ENCODE assay signal across 10 mouse cellular contexts in the genomic region with DNA sequence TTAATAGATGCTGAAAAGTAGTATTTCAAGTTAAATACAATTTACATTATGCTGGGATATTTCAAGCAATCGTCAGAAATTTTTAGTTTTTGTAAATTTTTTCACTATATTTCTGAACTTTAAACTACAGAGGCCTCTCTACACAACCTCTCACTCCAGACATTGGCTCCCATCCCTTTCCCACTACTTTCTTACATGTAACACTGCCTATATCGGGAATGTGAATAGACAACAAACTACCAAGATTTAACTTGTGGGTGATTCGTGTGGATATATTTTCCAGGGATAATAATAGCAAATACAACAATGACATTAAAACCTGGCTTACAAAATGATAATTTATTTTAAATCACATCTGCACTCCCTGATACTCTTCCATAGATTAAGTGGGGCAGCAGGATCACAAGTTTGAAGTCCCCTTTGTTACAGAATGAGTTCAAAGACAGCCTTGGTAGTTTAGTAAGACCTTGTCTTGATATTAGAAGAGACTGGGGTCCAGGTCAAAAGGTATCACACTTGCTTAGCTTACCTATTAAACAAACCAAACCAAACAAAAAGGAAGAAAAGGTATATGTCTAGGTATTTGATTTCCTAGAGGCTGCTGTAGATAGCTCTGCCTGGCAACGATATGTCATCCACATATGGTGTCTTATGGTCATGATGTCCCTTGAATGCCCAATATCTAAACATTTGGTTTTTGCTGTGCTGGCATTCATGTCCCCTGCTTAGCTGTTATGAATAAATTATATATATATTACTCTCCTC. TPM values are rescaled to one million over a fixed set of nuclear protein-coding genes. Genes with fewer than 3 reads are reported as not detected.
DNase-seq lines count a peak whose midpoint lies in the region; ATAC-seq and TF ChIP-seq lines count a peak whose summit lies in the region.
"Had no signal": no experiment of that assay in that cellular context is flagged by ENCODE, and none has a peak within 500 bp of the region (broad histone marks: within the 10 kb centered on the region; RNA-seq: fewer than 3 reads in every experiment).

No protein-coding gene starts in this region.

- no peak for ATAC-seq in intestine, embryonic 14.5 days (replicated peaks; ENCODE audit: low FRiP score, low TSS enrichment, low read depth)
- no peak for ATAC-seq in intestine, embryonic 16.5 days
- no peak for ATAC-seq in embryonic facial prominence, embryonic 12.5 days (ENCODE audit: insufficient number of reproducible peaks, insufficient read depth, low FRiP score, low TSS enrichment)
- ATAC-seq in liver, embryonic 14.5 days (ENCODE audit: insufficient read depth), result no peak
- ATAC-seq in cerebellum, adult (ENCODE audit: insufficient number of reproducible peaks, low FRiP score, low TSS enrichment), result no peak

- H3K4me1 ChIP-seq in intestine, embryonic 14.5 days (replicated peaks; ENCODE audit: control insufficient read depth, insufficient read depth, low read length), result peaks cover 13% of the 10 kb centered on the region
- 0 out of 2 replicates have a peak, but pooled peaks cover 3% of the 10 kb centered on the region for H3K4me1 ChIP-seq in intestine, embryonic 16.5 days (ENCODE audit: control insufficient read depth, insufficient read depth, low read length)
- peaks cover 0 to 44% of the 10 kb centered on the region in 2 experiments; a peak in 2 of 4 replicates for H3K4me1 ChIP-seq in CH12.LX (ENCODE audit: control insufficient read depth in 1 of 2, insufficient read depth in 2 of 2)
- H3K4me1 ChIP-seq in embryonic facial prominence, embryonic 12.5 days, result no peaks in the 10 kb centered on the region
- peaks cover 22 to 26% of the 10 kb centered on the region in 2 experiments for H3K4me1 ChIP-seq in liver, embryonic 14.5 days (replicated peaks; ENCODE audit: control insufficient read depth in 2 of 2, insufficient read depth in 2 of 2, low read length in 1 of 2)

- H3K4me2 ChIP-seq in intestine, embryonic 14.5 days (ENCODE audit: low read length), result peak overlapping the region; percentile 57
- no peak overlapping the region; the same call in 1 of the 2 replicates for H3K4me2 ChIP-seq in intestine, embryonic 16.5 days (ENCODE audit: low read depth, low read length)
- H3K4me2 ChIP-seq in CH12.LX (ENCODE audit: insufficient read depth, low read depth, poor library complexity, severe bottlenecking), result no peak overlapping the region
- H3K4me2 ChIP-seq in embryonic facial prominence, embryonic 12.5 days (replicated peaks), result peak overlapping the region; percentile 57
- H3K4me2 ChIP-seq in liver, embryonic 14.5 days (ENCODE audit: low read depth), result peak overlapping the region; percentile 78

- DNase-seq in intestine, embryonic 14.5 days (ENCODE audit: low spot score), result peak; percentile 48
- DNase-seq in CH12.LX (ENCODE audit: extremely low read depth), result no peak
- DNase-seq in liver, embryonic 14.5 days (ENCODE audit: low read depth in 3 of 3, low spot score in 3 of 3), result no peak
- no peak for DNase-seq in frontal cortex, adult 2 months (ENCODE audit: extremely low spot score in 1 of 2, low spot score in 1 of 2)
- no peak for DNase-seq in urinary bladder, adult 18-20 months (ENCODE audit: low spot score in 2 of 2)
- DNase-seq: kidney, adult 9 months; lung, postnatal 36 days had no signal

- H3K9ac ChIP-seq in intestine, embryonic 14.5 days (ENCODE audit: low read length), result peak overlapping the region; percentile 76
- no peak overlapping the region for H3K9ac ChIP-seq in intestine, embryonic 16.5 days (ENCODE audit: low read depth, low read length)
- H3K9ac ChIP-seq in CH12.LX (ENCODE audit: insufficient read depth, low read depth), result peak overlapping the region; percentile 63; the same call in 1 of the 2 replicates
- no peak overlapping the region for H3K9ac ChIP-seq in embryonic facial prominence, embryonic 12.5 days
- peak overlapping the region; percentile 96 for H3K9ac ChIP-seq in liver, embryonic 14.5 days (replicated peaks)

- dilution Hi-C loops in CH12.LX (cut with MboI; ENCODE audit: extremely low pct_ligation_motif_present, extremely low pct_unique_long_range_greater_than_20kb, low sequenced_read_pairs), result no loop called here

- TF ChIP-seq EP300 in CH12.LX (IDR thresholded peaks at IDR 0.05; ENCODE audit: low read length), result no peak
- TF ChIP-seq EP300 in liver, embryonic 14.5 days (IDR thresholded peaks at IDR 0.05; ENCODE audit: low read depth), result no peak

- no peak for TF ChIP-seq RAD21 in CH12.LX (IDR thresholded peaks at IDR 0.05; ENCODE audit: low read depth, low read length)

- TF ChIP-seq CTCF in CH12.LX (conservative IDR thresholded peaks at IDR 0.05 in 1 of 2, IDR thresholded peaks at IDR 0.05 in 1 of 2; ENCODE audit: low read depth in 2 of 2, low read length in 2 of 2), result no peak
- no peak for TF ChIP-seq CTCF in liver, embryonic 14.5 days (IDR thresholded peaks at IDR 0.05; ENCODE audit: low read depth)

- no peaks in the 10 kb centered on the region for H3K9me3 ChIP-seq in intestine, embryonic 14.5 days (ENCODE audit: control insufficient read depth, low read length)
- no peaks in the 10 kb centered on the region for H3K9me3 ChIP-seq in intestine, embryonic 16.5 days (ENCODE audit: control insufficient read depth, low read length)
- H3K9me3 ChIP-seq in CH12.LX (replicated peaks; ENCODE audit: low read length), result no peaks in the 10 kb centered on the region
- H3K9me3 ChIP-seq in embryonic facial prominence, embryonic 12.5 days, result no peaks in the 10 kb centered on the region
- H3K9me3 ChIP-seq in liver, embryonic 14.5 days (ENCODE audit: control insufficient read depth, low read length), result no peaks in the 10 kb centered on the region

- TF ChIP-seq POLR2A in CH12.LX (IDR thresholded peaks at IDR 0.05; ENCODE audit: low read depth, low read length), result no peak

- in situ Hi-C loops in CH12.LX (cut with MboI; ENCODE audit: low pct_ligation_motif_present, low pct_unique_long_range_greater_than_20kb, low sequenced_read_pairs), result loop anchor here (25.0 kb wide), 1 partner anchor 1716 kb away; the partner anchor contains the start of genes Hist1h2ag, Hist1h2ah, Hist1h2bj and Hist1h2bk

- no peaks in the 10 kb centered on the region for H3K36me3 ChIP-seq in intestine, embryonic 14.5 days (ENCODE audit: control insufficient read depth, insufficient read depth, low read length)
- H3K36me3 ChIP-seq in intestine, embryonic 16.5 days (ENCODE audit: control insufficient read depth, insufficient read depth, low read length), result no peaks in the 10 kb centered on the region
- no peaks in the 10 kb centered on the region for H3K36me3 ChIP-seq in CH12.LX (replicated peaks in 1 of 2; ENCODE audit: control insufficient read depth in 1 of 2, insufficient read depth in 1 of 2, low read length in 1 of 2)
- H3K36me3 ChIP-seq in embryonic facial prominence, embryonic 12.5 days, result no peaks in the 10 kb centered on the region
- no peaks in the 10 kb centered on the region for H3K36me3 ChIP-seq in liver, embryonic 14.5 days (replicated peaks; ENCODE audit: control insufficient read depth, insufficient read depth, low read depth)

- 53% methylated on average over 4 of the region's 4 CpGs for WGBS in intestine, embryonic 14.5 days
- WGBS in intestine, embryonic 16.5 days, result 57% methylated on average over 4 of the region's 4 CpGs
- WGBS in embryonic facial prominence, embryonic 12.5 days, result 52% methylated on average over 4 of the region's 4 CpGs
- WGBS in liver, embryonic 14.5 days (ENCODE audit: insufficient replicate concordance), result 46% methylated on average over 4 of the region's 4 CpGs

- no peaks in the 10 kb centered on the region for H3K79me2 ChIP-seq in CH12.LX (replicated peaks; ENCODE audit: control insufficient read depth, extremely low read depth, insufficient read depth, poor library complexity, severe bottlenecking)

- H3K27ac ChIP-seq in intestine, embryonic 14.5 days (ENCODE audit: low read depth), result peak overlapping the region; percentile 90
- no peak overlapping the region for H3K27ac ChIP-seq in intestine, embryonic 16.5 days (ENCODE audit: low read length)
- H3K27ac ChIP-seq in CH12.LX (ENCODE audit: insufficient read depth, low read depth), result peak overlapping the region; percentile 45
- peak overlapping the region; percentile 88 for H3K27ac ChIP-seq in embryonic facial prominence, embryonic 12.5 days
- H3K27ac ChIP-seq in liver, embryonic 14.5 days, result peak overlapping the region; percentile 99

- H3K4me3 ChIP-seq in intestine, embryonic 14.5 days (ENCODE audit: low read depth, low read length), result peak overlapping the region; percentile 37; the same call in 1 of the 2 replicates
- H3K4me3 ChIP-seq in intestine, embryonic 16.5 days (ENCODE audit: low read length), result no peak overlapping the region
- H3K4me3 ChIP-seq in CH12.LX (replicated peaks in 1 of 3; ENCODE audit: low read depth in 2 of 3, low read length in 2 of 3, poor library complexity in 1 of 3), result no peak overlapping the region
- H3K4me3 ChIP-seq in embryonic facial prominence, embryonic 12.5 days, result peak overlapping the region; percentile 41
- H3K4me3 ChIP-seq in liver, embryonic 14.5 days (ENCODE audit: insufficient read depth in 1 of 2, low read depth in 2 of 2, low read length in 2 of 2), result peak overlapping the region; percentile 61 to 64; a peak in 3 of 4 replicates

- no peaks in the 10 kb centered on the region for H3K27me3 ChIP-seq in intestine, embryonic 14.5 days (replicated peaks; ENCODE audit: control insufficient read depth, insufficient read depth, low read length)
- H3K27me3 ChIP-seq in intestine, embryonic 16.5 days (replicated peaks; ENCODE audit: control insufficient read depth, insufficient read depth, low read length), result no peaks in the 10 kb centered on the region
- no peaks in the 10 kb centered on the region for H3K27me3 ChIP-seq in CH12.LX (replicated peaks)
- H3K27me3 ChIP-seq in embryonic facial prominence, embryonic 12.5 days, result no peaks in the 10 kb centered on the region
- no peaks in the 10 kb centered on the region for H3K27me3 ChIP-seq in liver, embryonic 14.5 days (ENCODE audit: control insufficient read depth, insufficient read depth, low read length)

RNA-seq across cellular contexts. Expression of gene Hist1h3b, which starts 1.4 kb away (rescaled TPM):
- 13.9 and 15.5 TPM in 2 replicates for polyA plus RNA-seq in intestine, embryonic 14.5 days (2014; fragmentation: Nextera tagmentation; extraction: Ambion mirVana)
- 4.7 and 7.4 TPM in 2 replicates for polyA plus RNA-seq in intestine, embryonic 16.5 days (2015; fragmentation: Nextera tagmentation; extraction: Ambion mirVana)
- total RNA-seq in CH12.LX (2012; rRNA removed) (1,913 and 2,096 TPM in 2 replicates), CH12.LX (2014; rRNA removed) (28.9 and 44.0 TPM in 2 replicates)
- polyA plus RNA-seq in CH12.LX (2012; ENCODE audit: insufficient read length, low read depth), result 5.4 and 5.5 TPM in 2 replicates
- polyA plus RNA-seq in embryonic facial prominence, embryonic 12.5 days (2016; fragmentation: Nextera tagmentation; extraction: Ambion mirVana), result 14.0 and 23.7 TPM in 2 replicates
- polyA plus RNA-seq in liver, embryonic 14.5 days (2012; rRNA removed), result 40.0 and 45.7 TPM in 2 replicates
- polyA plus RNA-seq in liver, embryonic 14.5 days (2014; fragmentation: Nextera tagmentation; extraction: Ambion mirVana), result 8.9 and 11.4 TPM in 2 replicates
- polyA plus RNA-seq in frontal cortex, adult 2 months (2012; rRNA removed), result 0.76 and 1.1 TPM in 2 replicates

RNA-seq across cellular contexts. Expression of gene Hist1h2ab, which starts 2.6 kb away (rescaled TPM):
- 49.6 and 49.8 TPM in 2 replicates for polyA plus RNA-seq in intestine, embryonic 14.5 days (2014; fragmentation: Nextera tagmentation; extraction: Ambion mirVana)
- polyA plus RNA-seq in intestine, embryonic 16.5 days (2015; fragmentation: Nextera tagmentation; extraction: Ambion mirVana), result 16.9 and 20.0 TPM in 2 replicates
- total RNA-seq in CH12.LX (2012; rRNA removed) (1,936 and 2,243 TPM in 2 replicates), CH12.LX (2014; rRNA removed) (24.9 and 32.6 TPM in 2 replicates)
- 2.9 TPM in 2 replicates for polyA plus RNA-seq in CH12.LX (2012; ENCODE audit: insufficient read length, low read depth)
- 58.7 and 62.9 TPM in 2 replicates for polyA plus RNA-seq in embryonic facial prominence, embryonic 12.5 days (2016; fragmentation: Nextera tagmentation; extraction: Ambion mirVana)
- 45.2 and 45.3 TPM in 2 replicates for polyA plus RNA-seq in liver, embryonic 14.5 days (2012; rRNA removed)
- polyA plus RNA-seq in liver, embryonic 14.5 days (2014; fragmentation: Nextera tagmentation; extraction: Ambion mirVana), result 70.4 and 74.8 TPM in 2 replicates
- polyA plus RNA-seq in frontal cortex, adult 2 months (2012; rRNA removed), result 0.82 and 2.8 TPM in 2 replicates

RNA-seq across cellular contexts. Expression of gene Hist1h4b, which starts 3.3 kb away (rescaled TPM):
- polyA plus RNA-seq in intestine, embryonic 14.5 days (2014; fragmentation: Nextera tagmentation; extraction: Ambion mirVana), result 3.9 and 6.4 TPM in 2 replicates
- polyA plus RNA-seq in intestine, embryonic 16.5 days (2015; fragmentation: Nextera tagmentation; extraction: Ambion mirVana), result 1.4 and 2.1 TPM in 2 replicates
- total RNA-seq in CH12.LX (2012; rRNA removed) (2,309 and 2,552 TPM in 2 replicates), CH12.LX (2014; rRNA removed) (14.3 and 24.8 TPM in 2 replicates)
- polyA plus RNA-seq in CH12.LX (2012; ENCODE audit: insufficient read length, low read depth), result 3.5 and 11.8 TPM in 2 replicates
- 9.4 and 11.5 TPM in 2 replicates for polyA plus RNA-seq in embryonic facial prominence, embryonic 12.5 days (2016; fragmentation: Nextera tagmentation; extraction: Ambion mirVana)
- 9.2 and 21.6 TPM in 2 replicates for polyA plus RNA-seq in liver, embryonic 14.5 days (2012; rRNA removed)
- polyA plus RNA-seq in liver, embryonic 14.5 days (2014; fragmentation: Nextera tagmentation; extraction: Ambion mirVana), result 4.5 and 5.1 TPM in 2 replicates
- 2.9 and 4.5 TPM in 2 replicates for polyA plus RNA-seq in frontal cortex, adult 2 months (2012; rRNA removed)

RNA-seq across cellular contexts. Expression of gene Hist1h2bb, which starts 7.0 kb away (rescaled TPM):
- polyA plus RNA-seq in intestine, embryonic 14.5 days (2014; fragmentation: Nextera tagmentation; extraction: Ambion mirVana), result 2.5 and 5.0 TPM in 2 replicates
- 1.7 and 2.0 TPM in 2 replicates for polyA plus RNA-seq in intestine, embryonic 16.5 days (2015; fragmentation: Nextera tagmentation; extraction: Ambion mirVana)
- 2,544 and 2,852 TPM in 2 replicates for total RNA-seq in CH12.LX (2012; rRNA removed)
- total RNA-seq in CH12.LX (2014; rRNA removed), result 34.5 and 54.6 TPM in 2 replicates
- polyA plus RNA-seq in CH12.LX (2012; ENCODE audit: insufficient read length, low read depth), result 0.53 and 1.3 TPM in 2 replicates
- 3.6 and 5.0 TPM in 2 replicates for polyA plus RNA-seq in embryonic facial prominence, embryonic 12.5 days (2016; fragmentation: Nextera tagmentation; extraction: Ambion mirVana)
- polyA plus RNA-seq in liver, embryonic 14.5 days (2012; rRNA removed), result 20.0 and 34.0 TPM in 2 replicates
- polyA plus RNA-seq in liver, embryonic 14.5 days (2014; fragmentation: Nextera tagmentation; extraction: Ambion mirVana), result 2.6 and 3.5 TPM in 2 replicates
- 0.74 and 1.3 TPM in 2 replicates for polyA plus RNA-seq in frontal cortex, adult 2 months (2012; rRNA removed)

RNA-seq across cellular contexts. Expression of gene Hist1h4a, which starts 7.5 kb away (rescaled TPM):
- 0.65 and 1.3 TPM in 2 replicates for polyA plus RNA-seq in intestine, embryonic 14.5 days (2014; fragmentation: Nextera tagmentation; extraction: Ambion mirVana)
- 0.60 TPM in 1 of 2 replicates, not detected in the other for polyA plus RNA-seq in intestine, embryonic 16.5 days (2015; fragmentation: Nextera tagmentation; extraction: Ambion mirVana)
- total RNA-seq in CH12.LX (2012; rRNA removed) (1,167 and 1,215 TPM in 2 replicates), CH12.LX (2014; rRNA removed) (14.2 and 18.4 TPM in 2 replicates)
- 3.3 and 4.4 TPM in 2 replicates for polyA plus RNA-seq in CH12.LX (2012; ENCODE audit: insufficient read length, low read depth)
- 1.1 and 1.2 TPM in 2 replicates for polyA plus RNA-seq in embryonic facial prominence, embryonic 12.5 days (2016; fragmentation: Nextera tagmentation; extraction: Ambion mirVana)
- polyA plus RNA-seq in liver, embryonic 14.5 days (2012; rRNA removed), result 4.3 and 11.8 TPM in 2 replicates
- polyA plus RNA-seq in liver, embryonic 14.5 days (2014; fragmentation: Nextera tagmentation; extraction: Ambion mirVana), result 0.57 and 0.78 TPM in 2 replicates
- polyA plus RNA-seq in frontal cortex, adult 2 months (2012; rRNA removed), result 3.8 and 4.6 TPM in 2 replicates

Comparison
In these comparisons a context has a peak if more than half of its experiments do, and no peak if none do; other contexts are left out.
1. H3K4me2 ChIP-seq: peak in intestine, embryonic 14.5 days (single experiment), embryonic facial prominence, embryonic 12.5 days (single experiment) and liver, embryonic 14.5 days (single experiment); none in intestine, embryonic 16.5 days (single experiment) and CH12.LX (single experiment).
2. H3K4me3 ChIP-seq: peak in intestine, embryonic 14.5 days (single experiment), embryonic facial prominence, embryonic 12.5 days (single experiment) and liver, embryonic 14.5 days (2 of 2); none in intestine, embryonic 16.5 days (single experiment) and CH12.LX (0 of 3).
3. H3K9ac ChIP-seq: peak in intestine, embryonic 14.5 days (single experiment), CH12.LX (single experiment) and liver, embryonic 14.5 days (single experiment); none in intestine, embryonic 16.5 days (single experiment) and embryonic facial prominence, embryonic 12.5 days (single experiment).